Mouse (Mus musculus) bone marrow, adult 2 months (tissue): ENCODE data around the gene Rpl6.

ENCODE experiments used
- CTCF ChIP-seq: fragments of 200-500 bp; IDR thresholded peaks from 2 replicates; pipeline ENCODE4 v1.5.1; 2011; ENCODE audit warnings: low read length, control low read depth; ENCODE audit not compliant: control insufficient read depth, insufficient read depth
- POLR2A ChIP-seq: fragments of 200-500 bp; IDR thresholded peaks from 2 replicates; pipeline ENCODE4 v1.6.1; 2011; ENCODE audit warnings: low read depth, mild to moderate bottlenecking, control low read depth, low read length, borderline replicate concordance; ENCODE audit not compliant: control insufficient read depth

DNA sequence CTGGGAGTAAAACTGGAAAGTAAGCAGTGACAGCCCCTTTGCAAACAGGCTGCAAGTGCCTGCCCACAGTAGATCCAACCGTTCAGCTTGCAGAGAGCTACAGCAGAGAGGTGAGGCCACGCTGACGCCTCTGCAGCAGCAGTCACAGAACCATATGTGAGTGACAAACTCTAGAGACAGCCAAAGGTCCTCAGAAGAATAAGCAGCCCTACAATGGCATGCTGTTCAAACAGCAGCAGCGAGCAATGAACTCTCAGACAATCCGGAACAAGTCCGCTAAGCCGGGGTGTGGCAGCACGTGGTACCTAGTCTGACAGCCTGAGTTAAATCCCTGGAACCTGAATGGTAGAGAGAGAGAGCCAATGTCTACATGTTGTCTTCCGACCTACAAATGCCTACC lies 15.1 kb upstream of the Rpl6 start:
- TF ChIP-seq CTCF (no peak), POLR2A (no peak)
